Mouse (Mus musculus) forebrain, postnatal 0 days (tissue): ENCODE results near the gene Higd1c. TPM values are rescaled to one million over a fixed set of nuclear protein-coding genes. Genes with fewer than 3 reads are reported as not detected.

Experiments
- ATAC-seq: fragments of 200-750 bp; cut with Nextera tagmentation; 2 replicates; pipeline ENCODE4 v1.8.0; 2017; ENCODE audit warnings: mild to moderate bottlenecking, moderate library complexity
- DNase-seq: peaks from one replicate; pipeline ENCODE4 v3.0.0-alpha.2; 2015
- H3K27ac ChIP-seq: fragments of 300-500 bp; sonication (generic); 2 replicates; pipeline ENCODE4 v1.5.1; 2014; ENCODE audit warnings: low read depth, mild to moderate bottlenecking, antibody characterized with exemption, low read length, moderate library complexity, mixed read lengths
- H3K27me3 ChIP-seq: fragments of 300-500 bp; sonication (generic); 2 replicates; pipeline ENCODE4 v1.6.1; 2014; ENCODE audit warnings: mild to moderate bottlenecking, low read length, mixed read lengths; ENCODE audit not compliant: insufficient read depth
- H3K36me3 ChIP-seq: fragments of 300-500 bp; sonication (generic); 2 replicates; pipeline ENCODE4 v1.6.1; 2014; ENCODE audit warnings: mild to moderate bottlenecking, moderate library complexity; ENCODE audit not compliant: insufficient read depth
- H3K4me1 ChIP-seq: fragments of 300-500 bp; sonication (generic); 2 replicates; pipeline ENCODE4 v1.6.1; 2014; ENCODE audit warnings: antibody characterized with exemption; ENCODE audit not compliant: insufficient read depth
- H3K4me2 ChIP-seq: fragments of 300-500 bp; sonication (generic); 2 replicates; pipeline ENCODE4 v1.6.1; 2014; ENCODE audit warnings: low read depth, mild to moderate bottlenecking, moderate library complexity
- H3K4me3 ChIP-seq: fragments of 300-500 bp; sonication (generic); 2 replicates; pipeline ENCODE4 v1.5.1; 2014; ENCODE audit warnings: low read depth, low read length, mixed read lengths
- H3K9ac ChIP-seq: fragments of 300-500 bp; sonication (generic); 2 replicates; pipeline ENCODE4 v1.6.1; 2014; ENCODE audit warnings: mild to moderate bottlenecking
- H3K9me3 ChIP-seq: fragments of 300-500 bp; sonication (generic); 2 replicates; pipeline ENCODE4 v1.6.1; 2016; ENCODE audit warnings: low read length
- CTCF ChIP-seq: sonication (generic); IDR thresholded peaks from 2 replicates; pipeline ENCODE4 v1.5.1; 2016; ENCODE audit warnings: antibody characterized with exemption, control low read depth, low read depth
- WGBS: fragments of 180-500 bp; shearing (Covaris S2); extraction: QIAGEN DNeasy Blood & Tissue Kit; methylation state at CpG from one replicate; pipeline ENCODE4 v1.1.7; 2014; 5-methylcytosine and 5-hydroxymethylcytosine counted together
- polyA plus RNA-seq: library from polyadenylated mRNA; unstranded; fragments of >200 nt; fragmentation: Nextera tagmentation; extraction: Ambion mirVana; gene quantifications from 2 replicates; pipeline ENCODE4 v1.2.1, GENCODE M21; 2015
- total RNA-seq: library from RNA; depleted of rRNA; stranded (reverse); fragments of >200 nt; gene quantifications from 2 replicates; pipeline ENCODE4 v1.2.3, GENCODE M21; 2014

The Higd1c gene
- total and polyA plus RNA-seq, 2 experiments from 2014 or later = not detected

DNA sequence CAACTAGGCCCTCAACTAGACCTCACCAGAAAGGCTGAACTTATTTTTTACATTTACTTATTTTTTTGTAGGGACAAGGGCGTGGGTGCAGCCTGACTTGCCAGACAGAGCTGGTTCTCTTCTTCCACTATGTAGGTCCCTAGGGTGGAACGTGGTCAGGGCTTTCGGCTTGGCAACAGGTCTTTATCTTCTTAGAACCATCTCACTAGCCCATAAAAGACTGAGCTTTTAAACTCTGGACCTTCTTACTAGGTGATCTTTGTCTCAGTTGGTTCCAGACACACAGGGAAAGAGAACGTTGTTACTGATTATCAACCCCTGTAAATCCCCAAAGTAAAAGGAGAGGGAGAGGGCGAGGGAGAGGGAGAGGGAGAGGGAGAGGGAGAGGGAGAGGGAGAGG is 49.0 kb downstream of the Higd1c start:
- H3K36me3 ChIP-seq = peaks cover 26% of the 10 kb centered on the region
- no peak for ATAC-seq
- TF ChIP-seq CTCF = no peak
- no peaks in the 10 kb centered on the region for H3K4me1 ChIP-seq
- H3K27ac ChIP-seq = no peak overlapping the region
- WGBS = 82% methylated on average over 4 of the region's 5 CpGs
- H3K4me2 ChIP-seq = no peak overlapping the region
- H3K4me3 ChIP-seq = no peak overlapping the region
- no peaks in the 10 kb centered on the region for H3K27me3 ChIP-seq
- H3K9ac ChIP-seq = no peak overlapping the region
- DNase-seq = no peak
- no peaks in the 10 kb centered on the region for H3K9me3 ChIP-seq

DNA sequence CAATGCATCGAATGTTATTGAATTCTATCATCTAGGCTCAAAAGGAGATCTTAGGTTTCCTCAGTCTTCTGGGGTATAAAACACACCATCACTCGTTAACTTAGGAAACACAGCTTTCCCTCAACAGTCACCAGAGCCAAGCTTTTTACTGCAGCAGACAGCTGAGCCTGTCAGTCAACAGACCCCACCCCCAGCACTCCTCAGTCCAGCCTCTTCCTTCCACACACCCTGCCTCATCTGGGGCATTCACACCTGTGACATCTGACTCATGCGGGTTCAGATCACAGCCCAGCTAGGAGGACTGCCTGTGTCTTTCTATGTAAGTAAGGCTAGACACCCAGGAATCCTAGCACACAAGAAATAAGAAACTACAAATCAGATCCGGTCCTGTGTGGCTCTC is 49.7 kb downstream of the Higd1c start:
- no peak for ATAC-seq
- Histone ChIP-seq H3K4me2 (no peak overlapping the region), H3K27ac (no peak overlapping the region), H3K36me3 (peaks cover 22% of the 10 kb centered on the region), H3K4me3 (no peak overlapping the region), H3K4me1 (no peaks in the 10 kb centered on the region), H3K27me3 (no peaks in the 10 kb centered on the region), H3K9ac (no peak overlapping the region), H3K9me3 (no peaks in the 10 kb centered on the region)
- WGBS = 64% methylated on average over 4 of the region's 4 CpGs
- TF ChIP-seq CTCF = no peak
- no peak for DNase-seq

- peaks cover 12% of the 10 kb centered on the region for H3K36me3 ChIP-seq
- H3K27ac ChIP-seq = no peak overlapping the region
- H3K4me3 ChIP-seq = no peak overlapping the region
- H3K27me3 ChIP-seq = no peaks in the 10 kb centered on the region
- H3K9me3 ChIP-seq = no peaks in the 10 kb centered on the region
- no peak for DNase-seq
- ATAC-seq = no peak
- no peak overlapping the region for H3K4me2 ChIP-seq
- H3K4me1 ChIP-seq = no peaks in the 10 kb centered on the region
- 92% methylated on average over 13 of the region's 13 CpGs for WGBS
- no peak for TF ChIP-seq CTCF
- H3K9ac ChIP-seq = no peak overlapping the region
Measured at GRCm38 (mm10) chr15:100414942-100415341, 50.6 kb downstream of the Higd1c start.

DNA sequence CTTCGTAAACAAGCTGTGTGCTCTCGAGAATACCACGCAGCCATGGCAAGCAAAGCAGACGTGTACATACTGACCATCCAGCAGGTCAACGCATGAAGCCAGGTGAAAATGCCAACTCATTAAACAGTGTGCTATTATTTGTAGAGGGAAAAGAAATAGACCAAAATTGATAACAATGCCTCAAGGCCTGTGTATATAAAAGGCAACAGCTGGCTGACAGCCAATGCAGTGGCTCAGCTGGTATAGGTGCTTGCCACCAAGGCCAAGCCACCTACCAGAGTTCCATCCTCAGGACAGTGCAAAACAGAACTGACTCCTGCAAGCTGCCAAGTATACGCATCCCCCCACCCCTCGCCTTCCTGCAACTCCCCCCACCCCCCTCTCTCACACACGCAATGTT is 51.3 kb downstream of the Higd1c start:
- no peak for TF ChIP-seq CTCF

DNA sequence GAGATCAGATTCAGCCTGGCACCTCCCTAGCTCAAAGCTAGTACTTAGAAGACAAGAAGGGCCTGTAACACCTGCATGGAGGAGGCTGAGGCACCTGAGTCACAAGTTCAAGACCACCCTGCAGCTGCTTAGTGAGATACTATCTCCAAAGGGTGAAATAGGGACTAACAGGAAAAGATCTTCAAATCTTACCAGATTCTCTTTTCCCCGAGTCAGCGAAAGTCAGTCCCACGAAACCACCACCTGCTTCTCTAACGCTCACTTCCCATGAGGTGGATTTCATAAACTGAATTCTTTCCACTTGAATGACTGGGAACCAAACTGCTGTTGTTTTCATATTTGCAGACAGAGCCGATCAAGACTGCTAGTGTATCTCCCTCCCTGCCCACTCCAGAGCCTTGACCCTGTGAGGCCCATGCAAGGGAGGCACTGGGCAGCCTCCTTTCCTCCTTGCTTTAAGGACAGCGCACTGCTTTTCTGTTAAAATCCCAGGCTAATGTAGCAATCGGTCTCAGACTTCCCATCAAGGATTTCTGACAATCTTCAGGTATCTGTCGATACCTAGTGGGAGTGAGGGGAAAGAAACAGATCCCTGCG is 53.6 kb downstream of the Higd1c start:
- 84% methylated on average over 9 of the region's 9 CpGs for WGBS

More for the DNA sequence above, 51.3 kb downstream of the Higd1c start:
- Histone ChIP-seq H3K4me3 (no peak overlapping the region), H3K27ac (no peak overlapping the region), H3K4me1 (no peaks in the 10 kb centered on the region), H3K9ac (no peak overlapping the region), H3K9me3 (no peaks in the 10 kb centered on the region), H3K4me2 (no peak overlapping the region), H3K36me3 (peaks cover 10% of the 10 kb centered on the region; the same call in 1 of the 2 replicates), H3K27me3 (no peaks in the 10 kb centered on the region)
- WGBS = 84% methylated on average over 8 of the region's 8 CpGs
- ATAC-seq = no peak
- no peak for DNase-seq

GRCm38 (mm10) chr15:100419311-100419710 is 55.0 kb downstream of the Higd1c start:
- no peak for ATAC-seq
- no peak overlapping the region for H3K27ac ChIP-seq
- no peak overlapping the region for H3K4me3 ChIP-seq
- no peak for TF ChIP-seq CTCF
- peaks cover 6% of the 10 kb centered on the region; the same call in 1 of the 2 replicates for H3K27me3 ChIP-seq
- 74% methylated on average over 8 of the region's 8 CpGs for WGBS
- peaks cover 12% of the 10 kb centered on the region; the same call in 1 of the 2 replicates for H3K4me1 ChIP-seq
- no peak for DNase-seq
- H3K9ac ChIP-seq = 0 out of 2 replicates have a peak overlapping the region, but pooled peaks have one; percentile 14
- no peak overlapping the region for H3K4me2 ChIP-seq
- no peaks in the 10 kb centered on the region for H3K36me3 ChIP-seq
- H3K9me3 ChIP-seq = no peaks in the 10 kb centered on the region

More for the DNA sequence above, 53.6 kb downstream of the Higd1c start:
- Histone ChIP-seq H3K27ac (no peak overlapping the region), H3K9ac (no peak overlapping the region), H3K4me2 (no peak overlapping the region), H3K36me3 (no peaks in the 10 kb centered on the region), H3K4me1 (peaks cover 7% of the 10 kb centered on the region; the same call in 1 of the 2 replicates), H3K4me3 (no peak overlapping the region), H3K9me3 (no peaks in the 10 kb centered on the region), H3K27me3 (no peaks in the 10 kb centered on the region)
- no peak for DNase-seq
- no peak for ATAC-seq
- no peak for TF ChIP-seq CTCF

GRCm38 (mm10) chr15:100419901-100420745 is 55.8 kb downstream of the Higd1c start:
- ATAC-seq (no peak), DNase-seq (no peak)
- Histone ChIP-seq H3K4me3 (no peak overlapping the region), H3K36me3 (no peaks in the 10 kb centered on the region), H3K4me2 (no peak overlapping the region), H3K9me3 (no peaks in the 10 kb centered on the region), H3K9ac (no peak overlapping the region), H3K27ac (no peak overlapping the region), H3K4me1 (peaks cover 12% of the 10 kb centered on the region; the same call in 1 of the 2 replicates), H3K27me3 (peaks cover 14% of the 10 kb centered on the region; the same call in 1 of the 2 replicates)
- TF ChIP-seq CTCF = no peak
- 72% methylated on average over 9 of the region's 9 CpGs for WGBS
